ENCODE assay signal across 8 mouse cellular contexts in the genomic region with DNA sequence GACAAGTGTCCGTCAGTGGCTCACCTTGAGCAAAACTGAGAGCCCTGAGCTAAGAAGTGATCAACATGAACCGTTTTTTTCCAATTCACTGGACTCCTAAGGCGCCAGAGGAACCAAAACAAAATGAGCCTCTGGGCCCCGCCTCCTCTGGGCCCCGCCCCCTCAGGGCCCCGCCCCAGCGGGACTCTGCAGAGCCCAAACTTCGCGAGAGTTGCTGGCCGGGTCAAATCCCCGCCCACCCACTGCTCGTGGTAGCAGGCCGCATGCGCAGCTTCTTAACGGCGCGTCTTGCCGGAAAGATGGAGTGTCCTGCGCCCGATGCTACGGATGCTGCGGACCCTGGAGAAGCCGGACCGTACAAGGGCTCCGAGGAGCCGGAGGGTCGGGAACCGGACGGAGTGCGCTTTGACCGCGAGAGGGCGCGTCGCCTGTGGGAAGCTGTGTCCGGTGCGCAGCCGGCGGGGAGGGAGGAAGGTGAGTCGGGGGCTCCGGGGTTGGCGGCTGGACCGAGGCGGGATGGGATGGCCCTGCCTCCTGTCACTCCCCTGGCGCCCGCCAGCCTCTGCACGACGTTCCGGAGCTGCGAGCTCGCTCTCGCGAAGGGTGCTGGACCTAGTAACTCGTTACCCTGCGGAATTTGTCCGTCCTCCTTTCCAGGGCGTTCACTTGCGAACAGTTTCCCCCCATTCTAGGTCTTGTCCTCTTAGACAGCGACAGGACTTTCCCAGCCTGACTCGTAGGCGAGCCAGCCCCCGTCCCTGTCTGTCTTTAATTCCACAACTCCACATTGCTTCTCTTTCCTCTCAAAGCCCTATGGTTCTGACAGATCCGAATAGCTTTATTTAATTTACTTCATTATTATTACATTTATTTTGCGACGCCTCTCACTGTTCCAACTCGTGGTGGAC. TPM values are rescaled to one million over a fixed set of nuclear protein-coding genes. Genes with fewer than 3 reads are reported as not detected.
DNase-seq lines count a peak whose midpoint lies in the region; ATAC-seq lines count a peak whose summit lies in the region.

A gene (plus strand): TSS at position 267 of the 908 bp plus-strand sequence.

- ATAC-seq in megakaryocyte progenitor cell, adult 5-6 weeks (replicated peaks; ENCODE audit: poor library complexity): peak; percentile 92

- DNase-seq in adipocyte (ENCODE audit: low spot score): peak; percentile 95
- DNase-seq in embryo, embryonic 10 days (ENCODE audit: low spot score): peak; percentile 97
- DNase-seq in gastrocnemius, postnatal 10 days: peak; percentile 98
- DNase-seq in induced T-regulatory cell, adult 2 months (ENCODE audit: low read depth): peak; percentile 99
- peak; percentile 91 to 96 for DNase-seq in left cerebral cortex, adult 9 months (ENCODE audit: low spot score in 2 of 2)
- peak; percentile 96 for DNase-seq in right cerebral cortex, postnatal 14 days
- DNase-seq in urinary bladder, postnatal 36 days (ENCODE audit: low spot score in 2 of 2): peak; percentile 97 to 98

RNA-seq across cellular contexts. Expression of the gene that starts here (rescaled TPM):
- total RNA-seq in gastrocnemius, postnatal 10 days (2021): 10 to 100 TPM; 12.5 to 16.5 TPM
- 9.1 and 13.8 TPM in 2 replicates for total RNA-seq in megakaryocyte progenitor cell, adult 5-6 weeks (2015)
- total RNA-seq in megakaryocyte progenitor cell, adult 5-6 weeks (2017): 10.8 and 13.4 TPM in 2 replicates

Comparison
In these comparisons a context has a peak if more than half of its experiments do, and no peak if none do; other contexts are left out.
1. Peak in every context shown above with its lines: DNase-seq and ATAC-seq.